Mouse (Mus musculus) heart, embryonic 13.5 days (tissue): Measurements from ENCODE around the gene Sh3pxd2a. TPM values are rescaled to one million over a fixed set of nuclear protein-coding genes. Genes with fewer than 3 reads are reported as not detected.
A peak's percentile ranks its signal among the peaks of the same experiment; 100 is the strongest.
"Not testable (repeated sequence)": the region's sequence is repeated elsewhere in the genome, so short reads cannot be mapped to it uniquely, and the experiment has no call there.

ENCODE experiments used
- ATAC-seq: fragments of 200-750 bp; cut with Nextera tagmentation; 2 replicates; pipeline ENCODE4 v1.8.0; 2017; ENCODE audit warnings: moderate TSS enrichment; ENCODE audit not compliant: insufficient number of reproducible peaks, low FRiP score, low TSS enrichment; ENCODE audit errors: extremely low read depth
- H3K27ac ChIP-seq: fragments of 300-500 bp; sonication (generic); replicated peaks from 2 replicates; pipeline ENCODE4 v1.5.1; 2015; ENCODE audit warnings: moderate library complexity, mild to moderate bottlenecking, inconsistent platforms
- H3K27me3 ChIP-seq: fragments of 300-500 bp; sonication (generic); replicated peaks from 2 replicates; pipeline ENCODE4 v1.6.1; 2015; ENCODE audit warnings: mild to moderate bottlenecking, inconsistent platforms
- H3K36me3 ChIP-seq: fragments of 300-500 bp; sonication (generic); 2 replicates; pipeline ENCODE4 v1.6.1; 2015; ENCODE audit warnings: mild to moderate bottlenecking, inconsistent platforms
- H3K4me1 ChIP-seq: fragments of 300-500 bp; sonication (generic); 2 replicates; pipeline ENCODE4 v1.6.1; 2015; ENCODE audit warnings: inconsistent platforms
- H3K4me2 ChIP-seq: fragments of 300-500 bp; sonication (generic); 2 replicates; pipeline ENCODE4 v1.6.1; 2015; ENCODE audit warnings: inconsistent platforms, mild to moderate bottlenecking, moderate library complexity
- H3K4me3 ChIP-seq: fragments of 300-500 bp; sonication (generic); 2 replicates; pipeline ENCODE4 v1.5.1; 2015; ENCODE audit warnings: moderate library complexity, mild to moderate bottlenecking, inconsistent platforms
- H3K9ac ChIP-seq: fragments of 300-500 bp; sonication (generic); 2 replicates; pipeline ENCODE4 v1.6.1; 2015; ENCODE audit warnings: inconsistent platforms, mild to moderate bottlenecking, moderate library complexity
- H3K9me3 ChIP-seq: fragments of 300-500 bp; sonication (generic); 2 replicates; pipeline ENCODE4 v1.6.1; 2016; ENCODE audit warnings: inconsistent platforms
- WGBS: fragments of 180-500 bp; shearing (Covaris S2); methylation state at CpG from one replicate; pipeline ENCODE4 v1.1.7; 2015; ENCODE audit warnings: mixed read lengths; 5-methylcytosine and 5-hydroxymethylcytosine counted together
- polyA plus RNA-seq: library from polyadenylated mRNA; unstranded; fragments of >200 nt; fragmentation: Nextera tagmentation; extraction: Ambion mirVana; gene quantifications from 2 replicates; pipeline ENCODE4 v1.2.1, GENCODE M21; 2015

Sh3pxd2a gene
- polyA plus RNA-seq, 1 experiment from 2014 or later: 5.7 TPM

- 84% methylated on average over 8 of the region's 8 CpGs for WGBS
- H3K36me3 ChIP-seq: peaks cover 14% of the 10 kb centered on the region; the same call in 1 of the 2 replicates
- H3K4me1 ChIP-seq: peaks cover 84% of the 10 kb centered on the region
These were observed 58.7 kb downstream of the Sh3pxd2a start for GRCm38 (mm10) chr19:47405548-47405947.

GRCm38 (mm10) chr19:47403391-47404379 lies 60.5 kb downstream of the Sh3pxd2a start:
- H3K4me1 ChIP-seq: peaks cover 80% of the 10 kb centered on the region
- peaks cover 5% of the 10 kb centered on the region; the same call in 1 of the 2 replicates for H3K9me3 ChIP-seq
- ATAC-seq: no peak
- peak overlapping the region; percentile 41 for H3K4me2 ChIP-seq
- H3K9ac ChIP-seq: peak overlapping the region; percentile 2; the same call in 1 of the 2 replicates
- 61% methylated on average over 3 of the region's 3 CpGs for WGBS
- peaks cover 14% of the 10 kb centered on the region; the same call in 1 of the 2 replicates for H3K36me3 ChIP-seq
- peak overlapping the region; percentile 81 for H3K27ac ChIP-seq
- H3K27me3 ChIP-seq: no peaks in the 10 kb centered on the region
- no peak overlapping the region for H3K4me3 ChIP-seq

More at GRCm38 (mm10) chr19:47405548-47405947, 58.7 kb downstream of the Sh3pxd2a start:
- Histone ChIP-seq H3K4me3 (no peak overlapping the region), H3K9ac (no peak overlapping the region), H3K27me3 (no peaks in the 10 kb centered on the region), H3K4me2 (no peak overlapping the region), H3K9me3 (peaks cover 5% of the 10 kb centered on the region; the same call in 1 of the 2 replicates), H3K27ac (no peak overlapping the region)
- ATAC-seq: no peak

GRCm38 (mm10) chr19:47402976-47403375 lies 61.2 kb downstream of the Sh3pxd2a start:
- Histone ChIP-seq H3K4me1 (peaks cover 83% of the 10 kb centered on the region), H3K4me3 (no peak overlapping the region), H3K36me3 (peaks cover 8% of the 10 kb centered on the region; the same call in 1 of the 2 replicates), H3K9me3 (peaks cover 2% of the 10 kb centered on the region; the same call in 1 of the 2 replicates), H3K4me2 (peak overlapping the region; percentile 41), H3K27ac (peak overlapping the region; percentile 81), H3K27me3 (no peaks in the 10 kb centered on the region), H3K9ac (peak overlapping the region; percentile 2)
- peak; percentile 59 for ATAC-seq
- WGBS: 7% methylated on average over 6 of the region's 6 CpGs

- Histone ChIP-seq H3K9ac (peak overlapping the region; percentile 2; the same call in 1 of the 2 replicates), H3K27ac (peak overlapping the region; percentile 81), H3K9me3 (no peaks in the 10 kb centered on the region), H3K4me1 (peaks cover 87% of the 10 kb centered on the region), H3K4me3 (no peak overlapping the region), H3K27me3 (no peaks in the 10 kb centered on the region), H3K36me3 (peaks cover 6% of the 10 kb centered on the region), H3K4me2 (peak overlapping the region; percentile 41)
- 48% methylated on average over 4 of the region's 4 CpGs for WGBS
- no peak for ATAC-seq
These were observed 61.7 kb downstream of the Sh3pxd2a start for GRCm38 (mm10) chr19:47402544-47402943.

- Histone ChIP-seq H3K27me3 (no peaks in the 10 kb centered on the region), H3K4me1 (peaks cover 63% of the 10 kb centered on the region), H3K36me3 (peaks cover 13% of the 10 kb centered on the region), H3K4me2 (no peak overlapping the region), H3K9me3 (no peaks in the 10 kb centered on the region), H3K9ac (no peak overlapping the region), H3K27ac (no peak overlapping the region), H3K4me3 (no peak overlapping the region)
- 75% methylated on average over 4 of the region's 4 CpGs for WGBS
- no peak for ATAC-seq
These were observed 64.5 kb downstream of the Sh3pxd2a start for GRCm38 (mm10) chr19:47399709-47400108.

GRCm38 (mm10) chr19:47399029-47399428 lies 65.2 kb downstream of the Sh3pxd2a start:
- Histone ChIP-seq H3K27ac (no peak overlapping the region), H3K27me3 (no peaks in the 10 kb centered on the region), H3K36me3 (peaks cover 19% of the 10 kb centered on the region), H3K4me1 (peaks cover 58% of the 10 kb centered on the region), H3K9me3 (no peaks in the 10 kb centered on the region), H3K9ac (0 out of 2 replicates have a peak overlapping the region, but pooled peaks have one; percentile 1), H3K4me2 (no peak overlapping the region), H3K4me3 (no peak overlapping the region)
- no peak for ATAC-seq
- WGBS: 93% methylated on average over 11 of the region's 11 CpGs

GRCm38 (mm10) chr19:47397882-47398671 lies 66.1 kb downstream of the Sh3pxd2a start:
- H3K27ac ChIP-seq: no peak overlapping the region

GRCm38 (mm10) chr19:47395338-47395737 lies 68.9 kb downstream of the Sh3pxd2a start:
- Histone ChIP-seq H3K27ac (no peak overlapping the region), H3K4me3 (no peak overlapping the region), H3K4me2 (no peak overlapping the region), H3K9ac (no peak overlapping the region), H3K27me3 (no peaks in the 10 kb centered on the region), H3K36me3 (peaks cover 41% of the 10 kb centered on the region), H3K9me3 (no peaks in the 10 kb centered on the region), H3K4me1 (peaks cover 24% of the 10 kb centered on the region)
- 55% methylated on average over 4 of the region's 4 CpGs for WGBS
- no peak for ATAC-seq

More at GRCm38 (mm10) chr19:47397882-47398671, 66.1 kb downstream of the Sh3pxd2a start:
- 63% methylated on average over 18 of the region's 18 CpGs for WGBS
- peaks cover 49% of the 10 kb centered on the region for H3K4me1 ChIP-seq
- H3K4me2 ChIP-seq: no peak overlapping the region
- no peak for ATAC-seq
- H3K27me3 ChIP-seq: no peaks in the 10 kb centered on the region
- H3K9ac ChIP-seq: 0 out of 2 replicates have a peak overlapping the region, but pooled peaks have one; percentile 1
- no peaks in the 10 kb centered on the region for H3K9me3 ChIP-seq
- peaks cover 24% of the 10 kb centered on the region for H3K36me3 ChIP-seq
- no peak overlapping the region for H3K4me3 ChIP-seq

GRCm38 (mm10) chr19:47394781-47395180 lies 69.4 kb downstream of the Sh3pxd2a start:
- H3K4me3 ChIP-seq, H3K27ac ChIP-seq, H3K4me2 ChIP-seq, H3K27me3 ChIP-seq, ATAC-seq, H3K9me3 ChIP-seq, H3K9ac ChIP-seq: not testable (repeated sequence)
- Histone ChIP-seq H3K4me1 (peaks cover 21% of the 10 kb centered on the region), H3K36me3 (peaks cover 41% of the 10 kb centered on the region)
- WGBS: 94% methylated on average over 1 of the region's 1 CpGs

- 79% methylated on average over 13 of the region's 13 CpGs for whole genome bisulfite sequencing
- no peak for ATAC-seq
- no peak overlapping the region for H3K27ac ChIP-seq
These were observed 73.3 kb downstream of the Sh3pxd2a start for GRCm38 (mm10) chr19:47390878-47391277.

GRCm38 (mm10) chr19:47387887-47388286 lies 76.3 kb downstream of the Sh3pxd2a start:
- Histone ChIP-seq H3K27ac (peak overlapping the region; percentile 93), H3K4me1 (peaks cover 45% of the 10 kb centered on the region), H3K9ac (peak overlapping the region; percentile 65), H3K4me2 (peak overlapping the region; percentile 37), H3K9me3 (no peaks in the 10 kb centered on the region), H3K4me3 (no peak overlapping the region), H3K36me3 (peaks cover 15% of the 10 kb centered on the region), H3K27me3 (no peaks in the 10 kb centered on the region)
- WGBS: 60% methylated on average over 3 of the region's 3 CpGs
- no peak for ATAC-seq

More at GRCm38 (mm10) chr19:47390878-47391277, 73.3 kb downstream of the Sh3pxd2a start:
- no peak overlapping the region for H3K9ac ChIP-seq
- peaks cover 30% of the 10 kb centered on the region for H3K4me1 ChIP-seq
- H3K36me3 ChIP-seq: peaks cover 29% of the 10 kb centered on the region
- H3K4me3 ChIP-seq: no peak overlapping the region
- no peak overlapping the region for H3K4me2 ChIP-seq
- H3K9me3 ChIP-seq: no peaks in the 10 kb centered on the region
- no peaks in the 10 kb centered on the region for H3K27me3 ChIP-seq
